Mouse (Mus musculus) brain, embryonic 14.5 days (tissue): ENCODE data around the gene Cdk14.

Experiments used
- CTCF ChIP-seq: fragments of 200-500 bp; IDR thresholded peaks from 2 replicates; pipeline ENCODE4 v1.5.1; 2012; ENCODE audit warnings: inconsistent platforms, mild to moderate bottlenecking, moderate library complexity, borderline replicate concordance; ENCODE audit not compliant: insufficient read depth, insufficient read length; ENCODE audit errors: extremely low read depth
- POLR2A ChIP-seq: fragments of 200-500 bp; IDR thresholded peaks from 2 replicates; pipeline ENCODE4 v1.6.1; 2012; ENCODE audit warnings: mild to moderate bottlenecking, inconsistent platforms, borderline replicate concordance; ENCODE audit not compliant: poor library complexity, insufficient read depth, insufficient read length, severe bottlenecking; ENCODE audit errors: extremely low read depth

GRCm38 (mm10) chr5:5301571-5302079 lies 118.5 kb downstream of the Cdk14 start:
- TF ChIP-seq POLR2A (no peak), CTCF (no peak)
